Mouse (Mus musculus) megakaryocyte, embryonic 14.5 days (primary cell): ENCODE data around the gene Rfwd3. TPM values are rescaled to one million over a fixed set of nuclear protein-coding genes. Genes with fewer than 3 reads are reported as not detected.
"Not testable (repeated sequence)": the region's sequence is repeated elsewhere in the genome, so short reads cannot be mapped to it uniquely, and the experiment has no call there.

ENCODE experiments used
- H3K27me3 ChIP-seq: replicated peaks from 2 replicates; pipeline ENCODE3; 2012; ENCODE audit warnings: inconsistent platforms
- H3K36me3 ChIP-seq: replicated peaks from 2 replicates; pipeline ENCODE3; 2012; ENCODE audit warnings: low read length, inconsistent platforms, mixed read lengths
- H3K4me1 ChIP-seq: 2 replicates; pipeline ENCODE4 v1.6.1; 2012; ENCODE audit warnings: inconsistent platforms
- H3K4me3 ChIP-seq: replicated peaks from 2 replicates; pipeline ENCODE3; 2012; ENCODE audit warnings: moderate library complexity, mild to moderate bottlenecking, inconsistent platforms
- H3K9me3 ChIP-seq: 2 replicates; pipeline ENCODE4 v1.6.1; 2012; ENCODE audit warnings: inconsistent platforms
- FLI1 ChIP-seq: IDR thresholded peaks from 2 replicates; pipeline ENCODE4 v1.6.1; 2012; ENCODE audit warnings: low read length, inconsistent platforms, mixed read lengths
- GATA1 ChIP-seq: IDR thresholded peaks from 3 replicates; pipeline ENCODE4 v1.6.1; 2012; ENCODE audit warnings: mixed read lengths, low read length, inconsistent platforms, borderline replicate concordance
- polyA plus RNA-seq: library from polyadenylated mRNA; stranded (reverse); fragments of >175 nt; gene quantifications from 2 replicates; pipeline ENCODE4 v1.2.3, GENCODE M21; 2012; ENCODE audit warnings: low replicate concordance; ENCODE audit not compliant: insufficient read depth

Rfwd3 gene
- polyA plus RNA-seq, 1 experiment: 0.69 TPM

DNA sequence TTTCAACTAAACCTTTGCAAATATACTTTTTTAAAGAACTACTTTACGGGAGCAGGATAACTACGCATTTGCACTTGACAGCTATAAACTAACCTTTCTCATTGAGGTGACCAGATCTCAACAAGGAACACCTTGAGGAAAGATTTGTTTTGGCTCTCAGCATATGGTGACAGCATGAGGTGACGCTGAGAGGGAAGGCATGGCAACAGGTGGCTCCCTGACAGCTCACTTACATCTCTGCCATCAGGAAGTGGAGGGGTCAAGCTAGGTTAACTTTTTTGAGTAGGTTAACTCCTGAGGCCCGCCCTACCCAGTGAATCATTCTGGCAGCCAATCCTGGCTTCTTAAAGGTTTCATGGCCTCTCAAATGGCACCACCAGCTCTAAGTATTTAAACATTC is 14.4 kb downstream of the Rfwd3 start:
- Histone ChIP-seq H3K4me3 (no peak overlapping the region), H3K27me3 (no peaks in the 10 kb centered on the region), H3K4me1 (peaks cover 16% of the 10 kb centered on the region), H3K9me3 (no peaks in the 10 kb centered on the region), H3K36me3 (peaks cover 91% of the 10 kb centered on the region)
- TF ChIP-seq GATA1: no peak
- TF ChIP-seq FLI1: no peak

DNA sequence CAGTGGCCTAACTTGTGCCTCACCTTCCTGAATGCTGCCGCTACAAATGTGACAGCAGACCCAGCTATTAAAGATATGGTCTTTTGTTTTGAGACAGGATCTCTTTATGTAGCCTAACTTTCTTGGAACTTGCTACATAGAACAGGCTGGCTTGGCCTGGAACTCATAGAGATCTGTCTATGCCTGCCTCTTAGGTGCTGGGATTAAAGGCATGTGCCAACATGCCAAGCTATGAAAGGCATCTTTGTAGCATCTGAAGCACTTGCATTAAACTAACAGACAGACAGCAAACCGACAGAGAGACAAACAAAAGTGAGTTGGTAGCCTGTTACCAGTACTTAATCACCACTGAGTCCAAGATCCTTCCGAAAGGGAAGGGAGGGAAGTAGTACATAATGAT is 17.9 kb downstream of the Rfwd3 start:
- Histone ChIP-seq H3K27me3 (no peaks in the 10 kb centered on the region), H3K9me3 (no peaks in the 10 kb centered on the region), H3K4me1 (no peaks in the 10 kb centered on the region), H3K4me3 (no peak overlapping the region), H3K36me3 (peaks cover 96% of the 10 kb centered on the region)
- TF ChIP-seq GATA1 (no peak), FLI1 (no peak)

- Histone ChIP-seq H3K4me3 (no peak overlapping the region), H3K9me3 (peaks cover 22% of the 10 kb centered on the region), H3K27me3 (peaks cover 20% of the 10 kb centered on the region), H3K36me3 (peaks cover 16% of the 10 kb centered on the region), H3K4me1 (no peaks in the 10 kb centered on the region)
- TF ChIP-seq FLI1: no peak
- no peak for TF ChIP-seq GATA1
Measured at GRCm38 (mm10) chr8:111268277-111268676, 31.7 kb downstream of the Rfwd3 start.

GRCm38 (mm10) chr8:111266161-111266560 is 33.9 kb downstream of the Rfwd3 start:
- Histone ChIP-seq H3K36me3 (peaks cover 11% of the 10 kb centered on the region), H3K9me3 (peaks cover 22% of the 10 kb centered on the region), H3K4me1 (peaks cover 16% of the 10 kb centered on the region), H3K27me3 (peaks cover 27% of the 10 kb centered on the region)
- H3K4me3 ChIP-seq: not testable (repeated sequence)

GRCm38 (mm10) chr8:111264693-111265220 is 35.3 kb downstream of the Rfwd3 start:
- no peak overlapping the region for H3K4me3 ChIP-seq
- peaks cover 29% of the 10 kb centered on the region for H3K27me3 ChIP-seq
- H3K36me3 ChIP-seq: peaks cover under 1% of the 10 kb centered on the region
- peaks cover 26% of the 10 kb centered on the region for H3K4me1 ChIP-seq
- TF ChIP-seq GATA1 (no peak), FLI1 (no peak)
- H3K9me3 ChIP-seq: peaks cover 22% of the 10 kb centered on the region

DNA sequence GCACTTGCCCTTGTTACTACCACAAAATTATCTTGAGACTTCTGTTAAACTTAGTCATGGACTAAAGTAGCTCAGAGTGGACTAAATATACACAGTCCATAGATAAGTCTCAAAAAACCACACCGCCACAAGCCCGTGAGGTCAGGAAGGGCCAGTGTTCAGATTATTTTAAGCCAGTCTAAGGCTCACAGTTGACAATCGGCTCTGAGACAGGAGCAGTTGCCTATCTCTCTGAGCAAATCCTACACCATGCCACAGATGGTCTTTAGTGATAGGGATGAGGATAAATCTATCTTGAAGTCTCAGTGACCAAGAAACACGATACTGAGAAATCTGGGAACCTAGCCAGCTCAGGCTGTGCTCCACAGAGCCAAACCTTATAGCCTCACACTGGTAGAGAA is 38.0 kb downstream of the Rfwd3 start:
- H3K27me3 ChIP-seq: peaks cover 29% of the 10 kb centered on the region
- no peaks in the 10 kb centered on the region for H3K36me3 ChIP-seq
- TF ChIP-seq GATA1 (peak; percentile 66; the same call in 1 of the 3 replicates), FLI1 (no peak)
- peaks cover 34% of the 10 kb centered on the region for H3K4me1 ChIP-seq
- peaks cover 19% of the 10 kb centered on the region for H3K9me3 ChIP-seq
- H3K4me3 ChIP-seq: peak overlapping the region; percentile 69

DNA sequence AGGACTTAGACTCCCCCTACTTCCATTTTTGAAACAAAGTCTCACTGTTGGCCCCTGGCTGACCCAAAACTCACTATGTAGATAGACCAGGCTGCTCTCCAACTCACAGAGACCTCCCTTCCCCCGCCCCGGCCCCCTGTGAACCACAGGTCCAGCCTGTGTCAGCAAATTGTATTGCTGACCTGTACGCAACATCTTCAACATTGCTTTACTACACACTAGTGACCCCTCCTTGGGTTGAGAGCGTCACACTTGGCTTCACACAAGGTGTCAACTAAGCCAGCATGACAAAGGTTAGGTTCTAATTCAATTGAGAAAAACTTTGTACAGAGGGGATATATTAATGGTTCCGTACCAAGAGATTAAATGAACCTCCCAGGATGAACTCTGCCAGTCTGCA is 39.8 kb downstream of the Rfwd3 start:
- peaks cover 34% of the 10 kb centered on the region for H3K4me1 ChIP-seq
- peaks cover 18% of the 10 kb centered on the region for H3K27me3 ChIP-seq
- TF ChIP-seq GATA1 (no peak), FLI1 (no peak)
- no peak overlapping the region for H3K4me3 ChIP-seq
- H3K9me3 ChIP-seq: peaks cover 6% of the 10 kb centered on the region
- peaks cover 8% of the 10 kb centered on the region for H3K36me3 ChIP-seq

GRCm38 (mm10) chr8:111259408-111259741 is 40.6 kb downstream of the Rfwd3 start:
- Histone ChIP-seq H3K36me3 (peaks cover 16% of the 10 kb centered on the region), H3K4me1 (peaks cover 34% of the 10 kb centered on the region), H3K27me3 (peaks cover 11% of the 10 kb centered on the region), H3K9me3 (0 out of 2 replicates have a peak, but pooled peaks cover 3% of the 10 kb centered on the region), H3K4me3 (peak overlapping the region; percentile 94)
- no peak for TF ChIP-seq FLI1
- TF ChIP-seq GATA1: no peak

DNA sequence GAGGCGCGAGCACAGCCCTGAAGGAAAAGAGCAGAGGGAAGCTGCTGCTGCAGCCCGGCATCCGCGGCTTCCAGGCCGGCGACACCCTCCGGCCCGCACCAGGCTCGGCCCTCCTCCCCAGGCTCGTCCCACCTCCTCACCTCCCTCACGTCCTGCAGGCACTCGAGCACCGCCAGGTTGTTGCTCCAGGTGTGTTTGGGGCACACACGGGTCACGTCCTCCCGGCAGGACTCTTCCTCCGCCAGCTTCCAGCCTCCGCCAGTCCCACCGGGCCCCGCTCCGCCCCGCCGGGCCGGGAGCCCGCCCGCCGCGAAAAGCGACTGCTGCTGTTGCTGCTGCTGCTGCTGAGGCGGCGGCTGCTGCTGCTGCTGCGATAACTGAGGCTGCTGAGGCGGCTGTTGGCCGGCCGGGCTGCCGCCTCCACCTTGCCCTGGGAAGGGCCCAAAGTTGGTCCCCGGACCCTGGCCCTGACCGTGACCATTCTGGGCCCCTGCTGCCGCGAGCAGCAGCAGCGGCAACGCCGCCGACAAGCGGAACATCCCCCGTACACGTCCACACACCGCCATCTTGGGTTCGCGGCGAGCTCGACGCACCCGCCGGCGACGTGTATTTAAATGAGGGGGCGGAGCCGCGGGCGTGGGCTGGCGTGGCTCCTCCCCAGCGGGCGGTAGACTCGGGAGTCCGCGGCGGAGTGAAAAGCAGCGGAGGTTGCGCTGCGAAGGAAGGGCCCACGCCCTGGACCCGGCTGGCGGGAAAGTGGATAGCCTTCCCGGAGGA is 41.2 kb downstream of the Rfwd3 start, which contains the start of gene Glg1:
Gene Glg1, minus strand, starts transcription at position 586 of the 777 bp plus-strand sequence.
- peaks cover 16% of the 10 kb centered on the region for H3K36me3 ChIP-seq
- TF ChIP-seq FLI1 (no peak), GATA1 (no peak)
- peaks cover 34% of the 10 kb centered on the region for H3K4me1 ChIP-seq
- H3K27me3 ChIP-seq: peaks cover 9% of the 10 kb centered on the region
- H3K9me3 ChIP-seq: 0 out of 2 replicates have a peak, but pooled peaks cover 3% of the 10 kb centered on the region
- H3K4me3 ChIP-seq: peak within 1 kb of the TSS; percentile 94

GRCm38 (mm10) chr8:111258010-111258630 is 41.9 kb downstream of the Rfwd3 start:
- TF ChIP-seq FLI1: no peak
- TF ChIP-seq GATA1: no peak

More at GRCm38 (mm10) chr8:111258010-111258630, 41.9 kb downstream of the Rfwd3 start:
- H3K4me3 ChIP-seq: peak overlapping the region; percentile 94
- peaks cover 34% of the 10 kb centered on the region for H3K4me1 ChIP-seq
- 0 out of 2 replicates have a peak, but pooled peaks cover 3% of the 10 kb centered on the region for H3K9me3 ChIP-seq
- peaks cover 8% of the 10 kb centered on the region for H3K27me3 ChIP-seq
- H3K36me3 ChIP-seq: peaks cover 16% of the 10 kb centered on the region
